Mouse (Mus musculus): ENCODE measurements around the gene Mfsd4b4.
A peak's percentile ranks its signal among the peaks of the same experiment; 100 is the strongest.
"Not testable (repeated sequence)": the region's sequence is repeated elsewhere in the genome, so short reads cannot be mapped to it uniquely, and the experiment has no call there.

The Mfsd4b4 gene

GRCm38 (mm10) chr10:39898874-39899371 lies at the start of gene Mfsd4b4:
Mfsd4b4 (minus strand) TSS chr10:39899238.
- peak; percentile 93 for DNase-seq

DNA sequence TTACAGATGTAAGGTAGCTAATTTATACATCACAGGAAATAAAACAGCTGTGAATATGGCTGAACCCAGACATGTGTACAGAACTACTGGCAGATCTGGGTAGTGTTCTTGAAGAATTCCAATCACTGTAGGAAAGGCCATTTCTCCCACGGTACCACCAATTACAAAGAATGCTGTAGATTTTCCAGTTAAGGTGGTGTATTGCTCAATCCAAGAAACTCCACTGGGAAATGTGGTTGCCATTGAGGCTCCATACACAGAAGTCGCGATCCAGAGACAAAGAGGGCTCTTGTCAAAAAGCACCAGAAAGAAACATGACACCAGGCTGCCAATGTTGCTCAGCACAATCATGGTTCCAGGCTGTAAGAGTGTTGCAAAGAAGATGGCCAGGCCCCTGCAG lies 48.2 kb upstream of the Mfsd4b4 start:
- DNase-seq: not testable (repeated sequence)

DNA sequence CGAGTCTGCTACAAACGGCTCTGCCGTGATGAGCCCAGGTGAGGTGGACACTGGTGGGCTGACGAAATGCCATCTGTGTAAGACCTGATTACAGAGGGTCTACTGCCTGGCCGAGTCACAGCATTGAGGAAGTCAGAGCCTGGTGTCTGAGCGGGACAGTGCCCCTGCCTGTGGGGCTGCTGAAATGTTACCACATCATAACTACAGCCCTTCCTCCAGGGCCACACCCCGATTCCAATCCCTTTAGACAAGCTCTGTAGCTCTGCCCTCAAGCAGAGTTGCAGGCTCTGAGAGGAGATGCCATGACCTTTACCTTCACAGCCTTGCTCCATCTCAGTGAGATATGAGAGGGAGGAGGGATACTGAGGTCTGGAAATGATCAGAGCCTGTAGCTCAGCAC lies 37.5 kb upstream of the Mfsd4b4 start:
- no peak for DNase-seq

GRCm38 (mm10) chr10:39926616-39927139 lies 27.6 kb upstream of the Mfsd4b4 start, which contains the start of gene Mfsd4b2:
Mfsd4b2 (minus strand) TSS chr10:39926923.
- no peak for DNase-seq

DNA sequence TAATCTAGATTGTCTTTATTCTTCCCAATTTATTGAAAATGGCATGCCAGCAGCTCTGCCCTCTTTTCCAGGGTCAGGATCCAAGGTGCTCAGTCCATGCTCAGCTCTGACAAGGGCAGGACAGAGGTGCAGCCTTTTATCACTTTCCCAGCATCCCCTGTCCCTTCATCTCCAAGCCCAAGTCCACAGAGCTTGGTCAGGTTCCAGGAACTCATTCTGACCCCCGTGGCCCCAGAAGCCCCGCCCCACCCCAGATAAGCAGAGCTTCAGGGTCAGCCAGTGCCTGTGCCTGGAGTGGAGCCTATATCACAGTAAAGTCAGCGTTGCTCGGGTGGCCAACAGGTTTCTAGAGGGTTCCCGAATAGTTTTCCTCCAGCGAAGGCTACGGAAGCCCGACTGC lies 25.5 kb upstream of the Mfsd4b4 start:
- not testable (repeated sequence) for DNase-seq

GRCm38 (mm10) chr10:39912616-39913015 lies 13.6 kb upstream of the Mfsd4b4 start:
- no peak for DNase-seq

- no peak for DNase-seq
These were observed 9.9 kb upstream of the Mfsd4b4 start for GRCm38 (mm10) chr10:39908768-39909441.

GRCm38 (mm10) chr10:39906799-39907658 lies 8.0 kb upstream of the Mfsd4b4 start:
- DNase-seq: no peak

GRCm38 (mm10) chr10:39904191-39904590 lies 5.2 kb upstream of the Mfsd4b4 start:
- no peak for DNase-seq

DNA sequence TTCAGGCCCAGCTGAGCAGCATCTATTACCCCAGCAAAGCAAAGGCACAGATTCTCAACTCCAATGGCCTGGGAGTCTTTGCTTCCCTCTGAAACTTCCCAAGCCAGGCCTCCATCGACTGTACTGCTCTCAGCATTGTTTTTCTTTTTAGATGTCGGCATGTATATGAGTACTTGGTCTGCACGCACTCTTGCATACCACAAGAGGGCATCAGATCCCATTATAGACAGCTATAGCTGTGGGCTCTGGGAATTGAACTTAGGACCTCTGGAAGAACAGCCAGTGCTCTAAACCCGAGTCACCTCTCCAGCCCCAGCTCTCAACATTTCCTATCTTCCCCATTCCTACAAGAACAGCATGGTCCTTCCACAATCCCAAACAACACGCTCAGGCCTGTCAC lies 2.5 kb downstream of the Mfsd4b4 start:
- no peak for DNase-seq

- DNase-seq: no peak
These were observed 5.0 kb downstream of the Mfsd4b4 start for GRCm38 (mm10) chr10:39893702-39894697.

DNA sequence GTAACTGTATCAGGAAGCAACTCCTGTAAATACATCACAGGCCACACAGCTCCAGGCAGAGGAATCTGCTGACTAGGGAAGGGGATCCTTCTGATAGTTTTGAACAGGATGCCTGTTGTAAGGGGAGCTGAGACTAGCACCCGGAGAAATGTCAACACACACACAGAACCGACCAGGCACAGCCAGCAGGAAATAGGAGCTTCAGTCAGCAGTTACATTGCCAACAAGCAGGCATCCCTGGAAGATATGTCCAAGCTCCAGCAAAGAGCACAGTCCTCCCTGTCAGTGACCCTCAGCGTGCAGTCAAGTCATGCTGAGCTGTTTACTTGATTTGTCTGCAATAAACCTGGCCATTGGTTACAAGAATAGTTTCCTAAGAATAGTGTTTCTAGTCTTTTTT lies 10.4 kb downstream of the Mfsd4b4 start:
- no peak for DNase-seq

GRCm38 (mm10) chr10:39865509-39865908 lies 33.5 kb downstream of the Mfsd4b4 start:
- no peak for DNase-seq

DNA sequence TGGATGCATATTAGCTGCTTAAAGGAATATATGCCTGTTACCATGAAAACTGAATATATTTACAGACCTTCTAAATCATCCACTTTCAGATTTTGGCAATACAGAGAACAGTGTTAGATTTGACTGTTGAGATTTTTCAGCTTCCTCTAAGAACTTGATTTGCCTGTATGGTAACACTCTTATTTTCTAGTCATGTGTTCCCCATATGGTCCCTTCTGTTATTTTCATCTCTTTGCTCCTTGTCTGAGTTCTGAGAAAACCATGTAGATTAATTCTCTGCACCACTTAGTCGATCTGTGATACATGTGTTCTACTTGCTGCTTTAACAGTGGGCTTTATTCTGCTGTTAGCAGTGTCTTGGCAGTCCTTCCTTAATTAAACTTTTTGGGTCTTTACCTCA lies 56.4 kb downstream of the Mfsd4b4 start:
- no peak for DNase-seq

Data from cerebellum, adult 9-11 months (tissue).